In the genomic region with DNA sequence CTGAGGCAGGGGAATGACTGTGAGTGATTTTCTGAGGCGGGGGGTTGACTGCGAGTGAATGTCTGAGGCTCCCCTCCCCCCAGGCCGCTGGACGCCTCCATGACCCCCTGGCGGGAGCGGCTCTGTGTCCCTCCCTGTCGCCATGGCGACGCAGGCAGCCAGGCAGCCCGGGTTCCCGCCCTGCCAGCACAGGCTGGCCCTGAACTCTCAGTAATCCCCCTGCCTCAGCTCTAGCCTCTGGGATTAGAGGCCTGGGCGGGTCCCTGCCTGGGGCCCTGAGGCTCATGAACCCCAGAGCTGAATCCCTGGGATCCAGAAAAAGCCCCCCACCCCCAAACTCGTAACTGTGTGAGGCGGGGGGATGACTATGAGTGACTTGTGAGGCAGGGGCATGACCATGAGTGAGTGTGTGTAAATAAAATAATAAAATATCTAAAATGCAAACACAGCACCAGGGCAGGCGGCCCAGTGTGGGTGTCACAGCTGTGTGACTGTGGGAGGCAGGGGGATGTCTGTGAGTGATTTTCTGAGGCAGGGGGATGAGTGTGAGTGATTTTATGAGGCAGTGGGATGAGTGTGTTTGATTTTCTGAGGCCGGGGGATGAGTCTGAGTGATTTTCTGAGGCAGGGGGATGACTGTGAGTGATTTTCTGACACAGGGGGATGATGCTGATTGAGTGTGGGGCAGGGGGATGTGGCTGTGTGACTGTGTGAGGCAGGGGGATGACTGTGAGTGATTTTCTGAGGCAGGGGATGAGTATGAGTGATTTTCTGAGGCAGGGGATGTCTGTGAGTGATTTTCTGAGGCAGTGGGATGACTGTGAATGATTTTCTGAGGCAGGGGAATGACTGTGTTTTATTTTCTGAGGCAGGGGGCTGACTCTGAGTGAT, we compare ENCODE assay signal across 9 mouse cellular contexts. TPM values are rescaled to one million over a fixed set of nuclear protein-coding genes. Genes with fewer than 3 reads are reported as not detected.
DNase-seq lines count a peak whose midpoint lies in the region; ATAC-seq and TF ChIP-seq lines count a peak whose summit lies in the region.
"Not testable (repeated sequence)": the region's sequence is repeated elsewhere in the genome, so short reads cannot be mapped to it uniquely, and the experiment has no call there.
"Had no signal": no experiment of that assay in that cellular context is flagged by ENCODE, and none has a peak within 500 bp of the region (broad histone marks: within the 10 kb centered on the region; RNA-seq: fewer than 3 reads in every experiment).

No protein-coding gene starts in this region.

- DNase-seq in 3134 (ENCODE audit: extremely low read depth, insufficient read length, low spot score), result peak; percentile 35
- peak; percentile 52 for DNase-seq in adrenal gland, postnatal 10 days
- DNase-seq in embryonic facial prominence, embryonic 11.5 days (ENCODE audit: low spot score), result peak; percentile 70
- peak; percentile 17 to 29 for DNase-seq in heart, adult 2 months
- DNase-seq in liver, embryonic 14.5 days (ENCODE audit: low read depth in 3 of 3, low spot score in 3 of 3), result peak in 1 of 3 experiments; percentile 54
- peak; percentile 36 to 43 for DNase-seq in spleen, postnatal 14 days (ENCODE audit: low spot score in 2 of 2)

- intact Hi-C loops in heart, adult 2 months (cut with DNase I), result not testable (repeated sequence)

- not testable (repeated sequence) for H3K9ac ChIP-seq in embryonic facial prominence, embryonic 11.5 days (replicated peaks; ENCODE audit: low read length); heart, adult 2 months (ENCODE audit: low read depth, low read length); intestine, embryonic 15.5 days; liver, embryonic 14.5 days (replicated peaks); midbrain, embryonic 16.5 days (ENCODE audit: low read depth, low read length)

- not testable (repeated sequence) for H3K4me2 ChIP-seq in embryonic facial prominence, embryonic 11.5 days (ENCODE audit: low read depth, low read length); intestine, embryonic 15.5 days (replicated peaks); liver, embryonic 14.5 days (ENCODE audit: low read depth); midbrain, embryonic 16.5 days (ENCODE audit: low read length)

- TF ChIP-seq CTCF in heart, adult 2 months (IDR thresholded peaks at IDR 0.05); liver, embryonic 14.5 days (IDR thresholded peaks at IDR 0.05; ENCODE audit: low read depth): not testable (repeated sequence)

- H3K36me3 ChIP-seq in embryonic facial prominence, embryonic 11.5 days (replicated peaks; ENCODE audit: control insufficient read depth, insufficient read depth, low read depth, low read length); heart, adult 2 months (ENCODE audit: control insufficient read depth, insufficient read depth, low read length); intestine, embryonic 15.5 days; liver, embryonic 14.5 days (replicated peaks; ENCODE audit: control insufficient read depth, insufficient read depth, low read depth); midbrain, embryonic 16.5 days (ENCODE audit: control insufficient read depth, insufficient read depth, low read length): not testable (repeated sequence)

- TF ChIP-seq POLR2A in heart, adult 2 months (IDR thresholded peaks at IDR 0.05; ENCODE audit: insufficient read depth, low read depth, low read length), result not testable (repeated sequence)

- peak; percentile 96 for ATAC-seq in embryonic facial prominence, embryonic 11.5 days (replicated peaks; ENCODE audit: insufficient number of reproducible peaks, low FRiP score, low TSS enrichment, low read depth)
- peak; percentile 93 for ATAC-seq in intestine, embryonic 15.5 days
- ATAC-seq in liver, embryonic 14.5 days (ENCODE audit: insufficient read depth), result peak; percentile 71
- ATAC-seq in midbrain, embryonic 16.5 days, result peak; percentile 95

- H3K27ac ChIP-seq in embryonic facial prominence, embryonic 11.5 days (replicated peaks; ENCODE audit: low read depth, low read length); heart, adult 2 months; intestine, embryonic 15.5 days; liver, embryonic 14.5 days; midbrain, embryonic 16.5 days (ENCODE audit: low read length): not testable (repeated sequence)

- H3K4me1 ChIP-seq in embryonic facial prominence, embryonic 11.5 days (ENCODE audit: control insufficient read depth, insufficient read depth, low read length); heart, adult 2 months (ENCODE audit: control insufficient read depth, insufficient read depth, low read length); intestine, embryonic 15.5 days (replicated peaks); liver, embryonic 14.5 days (replicated peaks; ENCODE audit: control insufficient read depth in 2 of 2, insufficient read depth in 2 of 2, low read length in 1 of 2); midbrain, embryonic 16.5 days (ENCODE audit: control insufficient read depth, insufficient read depth, low read length): not testable (repeated sequence)

- H3K4me3 ChIP-seq in embryonic facial prominence, embryonic 11.5 days (ENCODE audit: low read depth, low read length); heart, adult 2 months; intestine, embryonic 15.5 days (replicated peaks); liver, embryonic 14.5 days (ENCODE audit: insufficient read depth in 1 of 2, low read depth in 2 of 2, low read length in 2 of 2); midbrain, embryonic 16.5 days (ENCODE audit: low read depth, low read length): not testable (repeated sequence)

- not testable (repeated sequence) for H3K9me3 ChIP-seq in embryonic facial prominence, embryonic 11.5 days (replicated peaks; ENCODE audit: control insufficient read depth, low read length); liver, embryonic 14.5 days (ENCODE audit: control insufficient read depth, low read length); midbrain, embryonic 16.5 days (replicated peaks; ENCODE audit: control insufficient read depth, low read length, poor library complexity, severe bottlenecking)
- H3K9me3 ChIP-seq in intestine, embryonic 15.5 days, result peaks cover 17% of the 10 kb centered on the region

- not testable (repeated sequence) for H3K27me3 ChIP-seq in embryonic facial prominence, embryonic 11.5 days (ENCODE audit: control insufficient read depth, insufficient read depth, low read length); heart, adult 2 months (ENCODE audit: control insufficient read depth, insufficient read depth, low read length); intestine, embryonic 15.5 days (replicated peaks); liver, embryonic 14.5 days (ENCODE audit: control insufficient read depth, insufficient read depth, low read length); midbrain, embryonic 16.5 days (ENCODE audit: control insufficient read depth, insufficient read depth, low read depth, low read length)

- not testable (repeated sequence) for H3K79me2 ChIP-seq in heart, adult 2 months (replicated peaks; ENCODE audit: control insufficient read depth, insufficient read depth, low read length)

- TF ChIP-seq EP300 in heart, adult 2 months (IDR thresholded peaks at IDR 0.05; ENCODE audit: insufficient read depth, low read depth, low read length); liver, embryonic 14.5 days (IDR thresholded peaks at IDR 0.05; ENCODE audit: low read depth): not testable (repeated sequence)

- WGBS in embryonic facial prominence, embryonic 11.5 days, result 72% methylated on average over 14 of the region's 16 CpGs
- 76% methylated on average over 16 of the region's 16 CpGs for WGBS in heart, adult 2 months
- WGBS in intestine, embryonic 15.5 days, result 70% methylated on average over 16 of the region's 16 CpGs
- 62% methylated on average over 14 of the region's 16 CpGs for WGBS in liver, embryonic 14.5 days (ENCODE audit: insufficient replicate concordance)
- whole genome bisulfite sequencing in midbrain, embryonic 16.5 days, result 73% methylated on average over 14 of the region's 16 CpGs

RNA-seq across cellular contexts. Expression of a gene that starts 27.1 kb away (rescaled TPM):
- under 1 TPM; 0.27 to 0.61 TPM for total RNA-seq in adrenal gland, postnatal 10 days (2021)
- not detected in 2 replicates for polyA plus RNA-seq in embryonic facial prominence, embryonic 11.5 days (2014; fragmentation: Nextera tagmentation; extraction: Ambion mirVana)
- total RNA-seq in heart, adult 2 months (2021), result not detected
- 0.06 TPM in 1 of 2 replicates, not detected in the other for polyA plus RNA-seq in heart, adult 2 months (2012; rRNA removed)
- polyA plus RNA-seq in intestine, embryonic 15.5 days (2015; fragmentation: Nextera tagmentation; extraction: Ambion mirVana), result 0.26 and 0.27 TPM in 2 replicates
- polyA plus RNA-seq in liver, embryonic 14.5 days (2012; rRNA removed), result 0.01 TPM in 1 of 2 replicates, not detected in the other
- polyA plus RNA-seq in liver, embryonic 14.5 days (2014; fragmentation: Nextera tagmentation; extraction: Ambion mirVana), result not detected in 2 replicates
- polyA plus RNA-seq in midbrain, embryonic 16.5 days (2015; fragmentation: Nextera tagmentation; extraction: Ambion mirVana), result 0.20 and 0.37 TPM in 2 replicates
- polyA plus RNA-seq: C2C12 had no signal
